Mouse (Mus musculus): ENCODE results near the gene Kpna2.

GRCm38 (mm10) chr11:107025411-107026321, 26.3 kb upstream of the Kpna2 start, which contains the start of gene 1810010H24Rik:
- TF ChIP-seq CTCF (IDR thresholded peaks at IDR 0.05; ENCODE audit: control insufficient read depth, insufficient read depth, insufficient replicate concordance, low read depth, low read length) (no peak), POLR2A (IDR thresholded peaks at IDR 0.05; ENCODE audit: control insufficient read depth, low read depth, low read length) (no peak)
